Mouse (Mus musculus): Measurements from ENCODE around the gene Cep112.

GRCm38 (mm10) chr11:108836706-108837105 is 411.7 kb downstream of the Cep112 start:
- TF ChIP-seq POLR2A (IDR thresholded peaks at IDR 0.05; ENCODE audit: extremely low read depth, insufficient read depth, low read length) (no peak), CTCF (IDR thresholded peaks at IDR 0.05; ENCODE audit: extremely low read depth, insufficient read depth, low read length) (no peak)
